Mouse (Mus musculus): ENCODE measurements at regions not wholly inside any gene's neighbourhood (a gene's known extent, or its start where the extent isn't known, plus 50 kb on each side); places are given as distances from the start of the nearest gene placed in this dataset.

DNA sequence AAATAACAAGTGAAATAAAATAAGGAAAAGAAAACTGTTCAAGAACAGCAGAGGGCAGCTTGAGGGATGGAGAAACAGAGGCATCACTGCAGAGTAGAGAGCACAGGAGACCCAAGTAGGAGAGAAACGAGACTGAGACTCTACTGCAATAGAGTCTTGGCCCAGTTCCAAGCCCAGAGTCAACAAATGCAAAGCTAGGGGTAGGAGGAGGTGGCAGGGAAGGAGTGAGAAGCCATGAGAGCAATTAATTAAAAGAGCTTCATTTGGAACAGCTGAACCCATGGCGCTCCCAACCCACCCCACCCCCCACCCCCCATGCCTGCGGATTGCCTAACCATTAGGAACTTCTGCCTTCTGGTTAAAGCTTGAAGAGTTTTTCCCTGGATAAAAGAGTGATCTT lies 130.2 kb upstream of the Lmo4 start:
- no peak for TF ChIP-seq POLR2A (IDR thresholded peaks at IDR 0.05; ENCODE audit: extremely low read depth, insufficient read depth, low read length)
- no peak for TF ChIP-seq CTCF (IDR thresholded peaks at IDR 0.05; ENCODE audit: low read depth, low read length)

All from liver, adult 2 months (tissue).